Mouse (Mus musculus) olfactory bulb, adult 2 months (tissue): ENCODE data around the gene Zfp385a.

Experiments used
- CTCF ChIP-seq: fragments of 200-500 bp; IDR thresholded peaks from 2 replicates; pipeline ENCODE4 v1.5.1; 2012; ENCODE audit warnings: low read depth, mild to moderate bottlenecking, low read length, moderate library complexity; ENCODE audit not compliant: insufficient read depth
- POLR2A ChIP-seq: fragments of 200-500 bp; IDR thresholded peaks from 2 replicates; pipeline ENCODE4 v1.6.1; 2012; ENCODE audit warnings: mild to moderate bottlenecking, low read depth, low read length, moderate library complexity; ENCODE audit not compliant: insufficient read depth

DNA sequence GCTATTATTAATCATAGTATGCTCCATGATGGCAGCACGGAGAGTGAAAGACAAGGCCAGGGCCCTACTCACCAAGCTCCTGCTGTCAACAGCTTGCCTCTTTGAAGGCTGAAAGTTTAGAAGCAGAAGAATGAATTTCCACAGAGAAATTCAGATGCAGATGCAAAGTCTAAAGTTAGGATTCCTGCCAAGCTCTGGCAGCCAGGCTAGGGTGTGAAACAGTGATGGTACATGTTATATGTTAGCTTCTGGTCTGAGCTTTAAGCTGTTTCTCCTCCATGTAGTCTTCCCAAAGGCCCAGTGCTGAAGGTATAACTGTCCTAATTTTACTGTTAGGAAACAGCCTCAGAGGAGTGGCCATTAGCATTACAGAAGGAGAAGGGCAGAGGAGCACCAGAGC lies 29.2 kb upstream of the Zfp385a start:
- TF ChIP-seq CTCF, result no peak
- no peak for TF ChIP-seq POLR2A
